Mouse (Mus musculus): ENCODE measurements around the gene Impdh2. TPM values are rescaled to one million over a fixed set of nuclear protein-coding genes. Genes with fewer than 3 reads are reported as not detected.

The Impdh2 gene
- polyA plus RNA-seq, 1 experiment from 2014 or later, result 147 TPM

GRCm38 (mm10) chr9:108531496-108531895, 28.6 kb upstream of the Impdh2 start:
- Histone ChIP-seq H3K36me3 (ENCODE audit: control insufficient read depth, insufficient read depth, low read length) (peaks cover 48% of the 10 kb centered on the region), H3K27ac (ENCODE audit: low read length) (no peak overlapping the region), H3K27me3 (ENCODE audit: control insufficient read depth, insufficient read depth, low read length) (no peaks in the 10 kb centered on the region), H3K9me3 (replicated peaks; ENCODE audit: control insufficient read depth, low read length) (no peaks in the 10 kb centered on the region), H3K4me1 (ENCODE audit: control insufficient read depth, insufficient read depth, low read length) (no peaks in the 10 kb centered on the region), H3K9ac (ENCODE audit: low read length) (no peak overlapping the region), H3K4me2 (ENCODE audit: low read depth, low read length) (no peak overlapping the region), H3K4me3 (replicated peaks; ENCODE audit: low read length) (no peak overlapping the region)
- WGBS, result 90% methylated on average over 1 of the region's 1 CpGs
- ATAC-seq (ENCODE audit: insufficient read depth, low FRiP score), result no peak

- Histone ChIP-seq H3K27me3 (ENCODE audit: control insufficient read depth, insufficient read depth, low read length) (no peaks in the 10 kb centered on the region), H3K4me1 (ENCODE audit: control insufficient read depth, insufficient read depth, low read length) (no peaks in the 10 kb centered on the region), H3K4me2 (ENCODE audit: low read depth, low read length) (no peak overlapping the region), H3K4me3 (replicated peaks; ENCODE audit: low read length) (no peak overlapping the region), H3K9ac (ENCODE audit: low read length) (no peak overlapping the region), H3K36me3 (ENCODE audit: control insufficient read depth, insufficient read depth, low read length) (peaks cover 34% of the 10 kb centered on the region), H3K9me3 (replicated peaks; ENCODE audit: control insufficient read depth, low read length) (no peaks in the 10 kb centered on the region), H3K27ac (ENCODE audit: low read length) (no peak overlapping the region)
- ATAC-seq (ENCODE audit: insufficient read depth, low FRiP score), result no peak
Measured at GRCm38 (mm10) chr9:108540846-108541245, 19.2 kb upstream of the Impdh2 start.

GRCm38 (mm10) chr9:108545986-108546385, 14.1 kb upstream of the Impdh2 start:
- H3K4me2 ChIP-seq (ENCODE audit: low read depth, low read length), result no peak overlapping the region
- no peak overlapping the region for H3K4me3 ChIP-seq (replicated peaks; ENCODE audit: low read length)
- no peak for ATAC-seq (ENCODE audit: insufficient read depth, low FRiP score)
- H3K27me3 ChIP-seq (ENCODE audit: control insufficient read depth, insufficient read depth, low read length), result no peaks in the 10 kb centered on the region
- no peak overlapping the region for H3K9ac ChIP-seq (ENCODE audit: low read length)
- no peak overlapping the region for H3K27ac ChIP-seq (ENCODE audit: low read length)
- H3K36me3 ChIP-seq (ENCODE audit: control insufficient read depth, insufficient read depth, low read length), result peaks cover 35% of the 10 kb centered on the region
- no peaks in the 10 kb centered on the region for H3K9me3 ChIP-seq (replicated peaks; ENCODE audit: control insufficient read depth, low read length)
- WGBS, result 94% methylated on average over 3 of the region's 3 CpGs
- no peaks in the 10 kb centered on the region for H3K4me1 ChIP-seq (ENCODE audit: control insufficient read depth, insufficient read depth, low read length)

GRCm38 (mm10) chr9:108546875-108547274, 13.2 kb upstream of the Impdh2 start:
- no peak overlapping the region for H3K9ac ChIP-seq (ENCODE audit: low read length)
- ATAC-seq (ENCODE audit: insufficient read depth, low FRiP score), result no peak
- no peaks in the 10 kb centered on the region for H3K9me3 ChIP-seq (replicated peaks; ENCODE audit: control insufficient read depth, low read length)
- no peak overlapping the region for H3K27ac ChIP-seq (ENCODE audit: low read length)
- WGBS, result 91% methylated on average over 1 of the region's 1 CpGs
- H3K4me2 ChIP-seq (ENCODE audit: low read depth, low read length), result no peak overlapping the region
- no peaks in the 10 kb centered on the region for H3K4me1 ChIP-seq (ENCODE audit: control insufficient read depth, insufficient read depth, low read length)
- H3K36me3 ChIP-seq (ENCODE audit: control insufficient read depth, insufficient read depth, low read length), result peaks cover 27% of the 10 kb centered on the region
- no peak overlapping the region for H3K4me3 ChIP-seq (replicated peaks; ENCODE audit: low read length)
- H3K27me3 ChIP-seq (ENCODE audit: control insufficient read depth, insufficient read depth, low read length), result no peaks in the 10 kb centered on the region

- Histone ChIP-seq H3K27me3 (ENCODE audit: control insufficient read depth, insufficient read depth, low read length) (no peaks in the 10 kb centered on the region), H3K9ac (ENCODE audit: low read length) (no peak overlapping the region), H3K9me3 (replicated peaks; ENCODE audit: control insufficient read depth, low read length) (no peaks in the 10 kb centered on the region), H3K27ac (ENCODE audit: low read length) (no peak overlapping the region), H3K4me3 (replicated peaks; ENCODE audit: low read length) (no peak overlapping the region), H3K36me3 (ENCODE audit: control insufficient read depth, insufficient read depth, low read length) (peaks cover 25% of the 10 kb centered on the region), H3K4me1 (ENCODE audit: control insufficient read depth, insufficient read depth, low read length) (peaks cover 9% of the 10 kb centered on the region; the same call in 1 of the 2 replicates), H3K4me2 (ENCODE audit: low read depth, low read length) (no peak overlapping the region)
- WGBS, result 88% methylated on average over 4 of the region's 4 CpGs
- no peak for ATAC-seq (ENCODE audit: insufficient read depth, low FRiP score)
Measured at GRCm38 (mm10) chr9:108559169-108559568, 917 bp upstream of the Impdh2 start.

GRCm38 (mm10) chr9:108563671-108564070, 3.6 kb downstream of the Impdh2 start:
- ATAC-seq (ENCODE audit: insufficient read depth, low FRiP score), result no peak
- no peak overlapping the region for H3K4me2 ChIP-seq (ENCODE audit: low read depth, low read length)
- 91% methylated on average over 8 of the region's 8 CpGs for whole genome bisulfite sequencing
- H3K4me3 ChIP-seq (replicated peaks; ENCODE audit: low read length), result no peak overlapping the region
- no peaks in the 10 kb centered on the region for H3K9me3 ChIP-seq (replicated peaks; ENCODE audit: control insufficient read depth, low read length)
- H3K27ac ChIP-seq (ENCODE audit: low read length), result no peak overlapping the region
- H3K4me1 ChIP-seq (ENCODE audit: control insufficient read depth, insufficient read depth, low read length), result peaks cover 27% of the 10 kb centered on the region
- H3K36me3 ChIP-seq (ENCODE audit: control insufficient read depth, insufficient read depth, low read length), result peaks cover 20% of the 10 kb centered on the region
- H3K9ac ChIP-seq (ENCODE audit: low read length), result no peak overlapping the region
- H3K27me3 ChIP-seq (ENCODE audit: control insufficient read depth, insufficient read depth, low read length), result no peaks in the 10 kb centered on the region

GRCm38 (mm10) chr9:108564131-108564530, 4.0 kb downstream of the Impdh2 start:
- H3K36me3 ChIP-seq (ENCODE audit: control insufficient read depth, insufficient read depth, low read length), result peaks cover 16% of the 10 kb centered on the region
- no peaks in the 10 kb centered on the region for H3K27me3 ChIP-seq (ENCODE audit: control insufficient read depth, insufficient read depth, low read length)
- no peak for ATAC-seq (ENCODE audit: insufficient read depth, low FRiP score)
- peaks cover 27% of the 10 kb centered on the region for H3K4me1 ChIP-seq (ENCODE audit: control insufficient read depth, insufficient read depth, low read length)
- no peaks in the 10 kb centered on the region for H3K9me3 ChIP-seq (replicated peaks; ENCODE audit: control insufficient read depth, low read length)
- H3K4me2 ChIP-seq (ENCODE audit: low read depth, low read length), result no peak overlapping the region
- 76% methylated on average over 7 of the region's 7 CpGs for WGBS
- H3K9ac ChIP-seq (ENCODE audit: low read length), result no peak overlapping the region
- no peak overlapping the region for H3K4me3 ChIP-seq (replicated peaks; ENCODE audit: low read length)
- no peak overlapping the region for H3K27ac ChIP-seq (ENCODE audit: low read length)

- H3K27ac ChIP-seq (ENCODE audit: low read length), result peak overlapping the region; percentile 93
- ATAC-seq (ENCODE audit: insufficient read depth, low FRiP score), result no peak
- WGBS, result 10% methylated on average over 35 of the region's 35 CpGs
- H3K9ac ChIP-seq (ENCODE audit: low read length), result peak overlapping the region; percentile 87
- H3K4me3 ChIP-seq (replicated peaks; ENCODE audit: low read length), result peak overlapping the region; percentile 84
- peak overlapping the region; percentile 85 for H3K4me2 ChIP-seq (ENCODE audit: low read depth, low read length)
- H3K9me3 ChIP-seq (replicated peaks; ENCODE audit: control insufficient read depth, low read length), result no peaks in the 10 kb centered on the region
- H3K27me3 ChIP-seq (ENCODE audit: control insufficient read depth, insufficient read depth, low read length), result no peaks in the 10 kb centered on the region
- peaks cover 33% of the 10 kb centered on the region for H3K4me1 ChIP-seq (ENCODE audit: control insufficient read depth, insufficient read depth, low read length)
- H3K36me3 ChIP-seq (ENCODE audit: control insufficient read depth, insufficient read depth, low read length), result 0 out of 2 replicates have a peak, but pooled peaks cover 13% of the 10 kb centered on the region
Measured at GRCm38 (mm10) chr9:108565881-108566814, 6.1 kb downstream of the Impdh2 start.
